Comparison of ENCODE assay signal across 13 mouse cellular contexts in genomic region chr1:53630011-53630410, GRCm38 (mm10).
"Had no signal": no experiment of that assay in that cellular context is flagged by ENCODE, and none has a peak within 500 bp of the region (broad histone marks: within the 10 kb centered on the region; RNA-seq: fewer than 3 reads in every experiment).

No protein-coding gene starts in this region.

- H3K4me1 ChIP-seq: liver, embryonic 13.5 days; liver, embryonic 15.5 days; lung, embryonic 15.5 days; megakaryocyte, embryonic 14.5 days; midbrain, embryonic 13.5 days; midbrain, embryonic 15.5 days; neural tube, embryonic 12.5 days; stomach, embryonic 15.5 days had no signal

- H3K4me3 ChIP-seq: liver, embryonic 13.5 days; liver, embryonic 15.5 days; lung, embryonic 15.5 days; megakaryocyte, embryonic 14.5 days; midbrain, embryonic 13.5 days; midbrain, embryonic 15.5 days; neural tube, embryonic 12.5 days; stomach, embryonic 15.5 days had no signal

- DNase-seq: liver, embryonic 13.5 days; liver, postnatal 0 days; right cerebral cortex, postnatal 14 days; thymus, adult 2 months; thymus, postnatal 25 days; thymus, postnatal 4 days had no signal
